Mouse (Mus musculus) olfactory bulb, adult 2 months (tissue): ENCODE data around the gene BC048403. TPM values are rescaled to one million over a fixed set of nuclear protein-coding genes. Genes with fewer than 3 reads are reported as not detected.

Source experiments
- H3K27ac ChIP-seq: fragments of 200-500 bp; 2 replicates; pipeline ENCODE4 v1.5.1; 2012; ENCODE audit warnings: low read depth, low read length; ENCODE audit not compliant: insufficient read depth
- H3K4me1 ChIP-seq: fragments of 200-500 bp; 2 replicates; pipeline ENCODE4 v1.6.1; 2012; ENCODE audit warnings: low read length; ENCODE audit not compliant: control insufficient read depth, insufficient read depth
- H3K4me3 ChIP-seq: fragments of 200-500 bp; 2 replicates; pipeline ENCODE4 v1.5.1; 2012; ENCODE audit warnings: mild to moderate bottlenecking, low read depth, low read length, moderate library complexity; ENCODE audit not compliant: insufficient read depth
- CTCF ChIP-seq: fragments of 200-500 bp; IDR thresholded peaks from 2 replicates; pipeline ENCODE4 v1.5.1; 2012; ENCODE audit warnings: low read depth, mild to moderate bottlenecking, low read length, moderate library complexity; ENCODE audit not compliant: insufficient read depth
- POLR2A ChIP-seq: fragments of 200-500 bp; IDR thresholded peaks from 2 replicates; pipeline ENCODE4 v1.6.1; 2012; ENCODE audit warnings: mild to moderate bottlenecking, low read depth, low read length, moderate library complexity; ENCODE audit not compliant: insufficient read depth
- WGBS: fragments of 180-500 bp; shearing (Covaris S2); methylation state at CpG from one replicate; pipeline ENCODE4 v1.1.7; 2018; 5-methylcytosine and 5-hydroxymethylcytosine counted together
- polyA plus RNA-seq: library from polyadenylated mRNA; stranded (reverse); fragments of >200 nt; gene quantifications from 2 replicates; pipeline ENCODE4 v1.2.4, GENCODE M21; 2012; ENCODE audit warnings: low replicate concordance; ENCODE audit not compliant: missing spikeins, insufficient read depth, insufficient read length

Gene BC048403
- polyA plus RNA-seq, 1 experiment, result not detected

DNA sequence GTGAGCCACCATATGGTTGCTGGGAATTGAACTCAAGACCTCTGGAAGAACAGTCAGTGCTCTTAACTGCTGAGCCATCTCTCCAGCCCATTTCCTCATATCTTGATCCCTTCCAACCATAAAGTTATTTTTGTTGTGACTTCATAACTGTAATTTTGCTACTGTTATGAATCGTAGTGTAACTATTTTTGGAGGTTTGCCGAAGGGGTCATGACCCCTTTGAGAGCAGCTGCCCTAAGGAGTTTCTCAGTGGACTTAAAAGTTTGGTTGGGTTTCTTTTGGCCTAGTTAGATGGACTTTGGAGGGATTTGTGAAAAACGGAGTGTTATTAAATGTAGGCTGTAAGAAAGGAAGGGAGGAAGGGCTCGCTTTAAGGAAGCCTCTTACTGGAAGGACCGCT is 30.0 kb downstream of the BC048403 start:
- no peak overlapping the region for H3K4me3 ChIP-seq
- WGBS, result 92% methylated on average over 5 of the region's 5 CpGs
- no peak overlapping the region for H3K27ac ChIP-seq
- TF ChIP-seq POLR2A (no peak), CTCF (no peak)
- H3K4me1 ChIP-seq, result no peaks in the 10 kb centered on the region

DNA sequence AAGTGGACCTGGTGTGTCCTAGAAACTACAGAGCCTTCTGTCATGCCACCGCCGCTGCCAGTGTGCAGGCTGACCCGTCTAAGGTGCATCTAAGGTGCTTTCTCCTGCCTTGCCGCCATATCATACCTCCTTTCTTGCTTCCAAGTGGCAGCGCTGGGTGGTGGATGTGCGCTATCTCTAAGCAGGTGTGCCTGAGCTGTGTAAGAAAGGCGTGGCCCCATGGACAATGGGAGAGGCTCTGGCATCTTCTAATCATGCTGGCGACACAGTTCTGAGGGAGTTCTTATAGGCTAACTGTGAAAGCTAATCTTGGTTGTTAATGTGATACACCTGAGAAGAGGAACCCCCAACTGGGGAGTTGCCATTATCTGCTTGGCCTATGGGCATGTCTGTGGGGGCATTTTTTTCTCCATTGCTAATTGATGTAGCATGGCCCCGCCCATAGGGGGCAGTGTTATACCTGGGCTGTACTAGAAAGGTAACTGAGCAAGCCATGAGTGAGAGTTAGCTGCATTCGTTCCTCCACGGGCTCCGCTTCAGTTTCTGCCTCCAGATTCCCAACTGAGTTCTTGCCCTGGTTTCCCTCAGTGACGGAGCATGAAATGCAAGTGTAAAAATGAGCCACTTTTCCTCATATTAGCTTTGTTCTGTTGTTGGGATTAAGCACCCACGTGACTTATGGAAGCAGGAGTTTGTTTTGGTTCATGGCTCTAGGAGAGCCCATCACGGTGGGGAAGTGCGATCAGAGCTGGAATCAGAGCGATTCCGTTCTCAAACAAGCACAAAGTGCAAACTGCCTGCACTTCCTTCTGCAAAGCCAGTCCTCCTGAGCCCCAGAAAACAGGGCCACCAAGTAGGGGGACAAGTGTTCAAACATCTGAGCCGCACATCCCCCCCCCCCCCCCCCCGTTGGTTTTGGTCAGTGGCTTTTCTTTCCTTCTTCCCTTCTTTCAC is 31.2 kb downstream of the BC048403 start:
- no peak for TF ChIP-seq CTCF
- no peak for TF ChIP-seq POLR2A
- 45% methylated on average over 20 of the region's 20 CpGs for WGBS
- no peak overlapping the region for H3K27ac ChIP-seq
- no peaks in the 10 kb centered on the region for H3K4me1 ChIP-seq
- H3K4me3 ChIP-seq, result no peak overlapping the region

DNA sequence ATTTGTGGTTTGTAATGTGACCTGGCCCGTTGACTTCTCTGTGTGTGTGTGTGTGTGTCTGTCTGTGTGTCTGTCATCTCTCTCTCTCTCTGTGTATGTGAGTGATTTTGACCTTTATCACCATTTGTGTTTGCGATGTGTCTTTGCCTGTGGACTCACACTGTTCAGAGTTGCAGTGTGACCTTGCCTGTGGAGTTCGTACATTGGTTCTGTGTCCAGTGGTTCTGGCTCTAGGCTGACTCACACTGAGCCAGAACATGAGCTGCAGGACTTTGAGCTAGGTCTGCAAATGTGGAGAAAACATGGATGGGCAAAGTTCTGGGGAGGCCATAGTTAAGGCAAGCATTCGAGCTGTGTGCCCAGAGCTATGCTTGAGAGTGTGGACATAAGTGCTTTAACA is 34.1 kb downstream of the BC048403 start:
- Histone ChIP-seq H3K4me3 (no peak overlapping the region), H3K4me1 (no peaks in the 10 kb centered on the region), H3K27ac (no peak overlapping the region)
- no peak for TF ChIP-seq POLR2A
- no peak for TF ChIP-seq CTCF
- 90% methylated on average over 4 of the region's 4 CpGs for WGBS

DNA sequence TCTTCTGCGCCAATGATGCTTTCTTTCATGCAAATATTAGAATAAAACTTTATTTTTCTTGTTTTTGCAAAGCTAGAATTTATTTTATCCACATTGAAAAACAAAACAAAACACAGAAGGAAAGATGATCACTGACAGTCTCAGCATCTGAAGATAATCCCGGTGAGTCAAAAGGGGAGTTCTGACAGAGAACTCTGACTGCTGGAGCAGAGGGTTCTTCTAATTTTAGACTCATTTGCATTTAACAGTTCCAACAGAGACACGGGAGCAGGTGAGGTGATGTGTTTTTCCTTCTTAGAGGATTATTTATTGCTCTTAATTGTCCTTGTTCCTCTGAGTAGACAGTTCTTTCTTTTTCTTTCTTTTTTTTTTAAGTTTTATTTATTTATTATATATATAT is 36.3 kb downstream of the BC048403 start:
- 48% methylated on average over 3 of the region's 3 CpGs for WGBS
- Histone ChIP-seq H3K4me3 (no peak overlapping the region), H3K27ac (no peak overlapping the region), H3K4me1 (no peaks in the 10 kb centered on the region)
- TF ChIP-seq CTCF (no peak), POLR2A (no peak)

DNA sequence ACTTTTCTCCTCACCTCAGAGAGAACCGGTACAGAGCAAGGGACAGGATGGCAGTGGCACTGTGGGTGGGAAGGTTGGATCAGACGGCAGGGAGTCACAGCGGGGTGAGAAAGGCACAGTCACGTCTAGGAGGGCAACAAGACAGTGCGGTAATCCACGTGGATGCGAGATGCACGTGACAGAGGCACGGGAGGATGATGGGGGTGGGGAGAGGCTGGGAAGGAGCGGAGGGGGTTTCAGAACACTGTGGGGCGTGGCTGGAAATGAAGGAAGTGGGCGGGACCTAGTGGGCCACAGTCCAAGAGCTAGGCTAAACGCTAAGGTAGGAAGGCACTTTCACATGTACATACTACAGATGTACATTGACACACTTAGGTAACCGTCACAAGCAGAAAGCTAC is 41.4 kb downstream of the BC048403 start:
- H3K27ac ChIP-seq, result no peak overlapping the region

DNA sequence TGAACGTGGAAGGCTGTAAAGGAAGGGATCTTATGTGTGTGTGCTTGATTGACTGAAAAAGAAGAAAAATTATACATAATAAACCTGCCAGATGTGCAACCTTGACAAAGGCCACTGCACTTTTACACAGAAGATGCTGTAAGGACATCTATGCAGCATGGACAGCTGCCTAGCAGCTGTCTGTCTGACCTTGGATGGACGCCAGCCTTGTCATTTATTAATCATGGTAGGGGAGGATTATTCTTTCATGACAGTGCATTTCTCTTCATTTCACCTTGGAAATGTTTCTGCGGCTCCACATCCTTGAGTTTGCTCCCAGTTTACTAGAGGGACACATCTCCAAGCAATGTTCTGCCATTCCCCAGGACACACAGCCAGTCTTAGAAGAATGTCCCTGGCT is 48.8 kb downstream of the BC048403 start:
- no peak for TF ChIP-seq CTCF
- TF ChIP-seq POLR2A, result no peak
- no peaks in the 10 kb centered on the region for H3K4me1 ChIP-seq
- no peak overlapping the region for H3K4me3 ChIP-seq
- WGBS, result 92% methylated on average over 3 of the region's 3 CpGs
- H3K27ac ChIP-seq, result no peak overlapping the region

More for the DNA sequence above, 41.4 kb downstream of the BC048403 start:
- Histone ChIP-seq H3K4me1 (no peaks in the 10 kb centered on the region), H3K4me3 (no peak overlapping the region)
- TF ChIP-seq CTCF (no peak), POLR2A (no peak)
- 50% methylated on average over 14 of the region's 14 CpGs for WGBS

DNA sequence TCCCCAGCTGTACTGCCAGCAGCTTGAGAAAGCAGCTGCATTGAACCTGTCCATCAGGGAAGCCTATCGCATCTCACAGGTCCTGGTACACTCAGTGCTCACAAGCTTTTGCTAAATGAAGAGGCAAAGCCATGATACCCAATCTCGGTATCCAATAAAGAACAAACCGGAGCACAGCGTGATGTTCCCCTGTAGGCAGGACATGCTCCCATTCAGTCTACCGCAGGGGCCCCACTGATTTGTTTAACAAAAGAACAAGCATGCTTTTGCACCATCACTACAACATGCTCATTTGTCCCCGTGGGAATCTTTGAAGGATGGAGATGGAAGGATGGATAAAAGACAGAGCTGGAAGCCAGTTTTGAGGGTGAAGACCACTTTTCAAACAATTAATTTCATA is 50.3 kb downstream of the BC048403 start:
- H3K27ac ChIP-seq, result no peak overlapping the region
- TF ChIP-seq CTCF (no peak), POLR2A (no peak)
- WGBS, result 54% methylated on average over 6 of the region's 6 CpGs
- no peak overlapping the region for H3K4me3 ChIP-seq
- no peaks in the 10 kb centered on the region for H3K4me1 ChIP-seq

DNA sequence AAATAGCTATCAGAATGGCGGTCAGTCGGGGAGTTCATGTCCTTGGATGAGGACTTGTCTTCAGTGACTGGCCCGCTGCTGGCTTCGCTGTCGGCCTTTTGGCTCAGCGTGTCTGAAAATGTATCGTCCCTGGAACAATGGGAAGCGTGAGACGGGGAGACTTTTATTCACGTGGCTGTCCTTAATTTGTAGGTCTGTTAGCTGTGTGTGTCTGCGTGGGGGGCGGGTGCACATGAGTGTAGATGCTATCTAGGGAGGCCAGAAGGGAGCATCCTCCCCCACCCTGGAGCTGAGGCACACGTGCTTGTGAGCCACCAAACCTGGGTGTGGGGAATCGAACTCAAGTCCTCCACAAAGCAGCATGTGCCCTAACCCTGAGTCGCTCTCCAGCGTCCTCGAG is 52.9 kb downstream of the BC048403 start:
- Histone ChIP-seq H3K27ac (no peak overlapping the region), H3K4me1 (no peaks in the 10 kb centered on the region), H3K4me3 (no peak overlapping the region)
- TF ChIP-seq CTCF, result no peak
- no peak for TF ChIP-seq POLR2A
- 83% methylated on average over 17 of the region's 17 CpGs for WGBS

DNA sequence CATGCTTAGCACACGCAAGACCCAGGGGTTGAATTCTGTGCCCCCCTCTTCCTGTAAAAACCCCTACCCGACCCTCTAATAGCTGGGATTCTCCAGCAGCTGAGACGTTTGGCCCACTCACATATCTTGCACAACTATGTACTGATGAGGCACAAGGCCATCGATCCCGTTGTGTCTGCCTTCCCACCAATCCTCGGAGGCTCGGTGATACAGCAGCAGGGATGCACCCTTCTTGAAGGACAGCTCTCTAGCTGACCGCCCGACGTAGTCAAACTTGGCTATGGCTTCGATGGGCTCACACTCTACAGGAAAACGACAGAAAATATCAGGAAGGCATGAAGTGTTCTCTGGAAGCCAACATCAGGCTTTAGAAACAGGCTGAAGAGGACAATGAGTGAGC is 54.7 kb downstream of the BC048403 start:
- Histone ChIP-seq H3K27ac (no peak overlapping the region), H3K4me1 (no peaks in the 10 kb centered on the region), H3K4me3 (no peak overlapping the region)
- 95% methylated on average over 12 of the region's 12 CpGs for WGBS
- TF ChIP-seq POLR2A, result no peak
- TF ChIP-seq CTCF, result no peak
